Mouse (Mus musculus) cerebellum, postnatal 36 days (tissue): Measurements from ENCODE around the gene Pou6f2.

Source experiments
- DNase-seq, 2 experiments: peaks; one replicate each; pipeline ENCODE4 v3.0.0; 2021 to 2022; ENCODE audit warnings: mixed read lengths in 2 of 2

Pou6f2 gene

DNA sequence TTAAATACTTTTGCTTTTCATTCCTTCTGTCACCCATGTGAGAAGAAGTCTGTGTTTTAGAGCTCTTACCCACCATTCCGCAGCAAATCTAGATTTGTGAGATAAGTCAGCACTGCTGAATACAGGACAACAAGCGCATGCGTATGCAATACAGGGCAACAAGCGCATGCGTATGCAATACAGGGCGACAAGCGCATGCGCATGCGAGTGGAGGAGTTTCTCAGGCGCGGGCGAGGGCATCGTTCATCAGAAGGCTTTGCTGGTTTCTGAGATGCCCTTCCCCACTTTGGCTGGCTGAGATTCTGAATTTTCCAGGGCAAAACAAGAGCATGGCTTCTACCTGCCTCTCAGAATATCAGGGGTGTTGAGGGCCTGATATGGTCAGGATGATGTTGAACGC lies 186.2 kb downstream of the Pou6f2 start:
- DNase-seq: no peak

DNA sequence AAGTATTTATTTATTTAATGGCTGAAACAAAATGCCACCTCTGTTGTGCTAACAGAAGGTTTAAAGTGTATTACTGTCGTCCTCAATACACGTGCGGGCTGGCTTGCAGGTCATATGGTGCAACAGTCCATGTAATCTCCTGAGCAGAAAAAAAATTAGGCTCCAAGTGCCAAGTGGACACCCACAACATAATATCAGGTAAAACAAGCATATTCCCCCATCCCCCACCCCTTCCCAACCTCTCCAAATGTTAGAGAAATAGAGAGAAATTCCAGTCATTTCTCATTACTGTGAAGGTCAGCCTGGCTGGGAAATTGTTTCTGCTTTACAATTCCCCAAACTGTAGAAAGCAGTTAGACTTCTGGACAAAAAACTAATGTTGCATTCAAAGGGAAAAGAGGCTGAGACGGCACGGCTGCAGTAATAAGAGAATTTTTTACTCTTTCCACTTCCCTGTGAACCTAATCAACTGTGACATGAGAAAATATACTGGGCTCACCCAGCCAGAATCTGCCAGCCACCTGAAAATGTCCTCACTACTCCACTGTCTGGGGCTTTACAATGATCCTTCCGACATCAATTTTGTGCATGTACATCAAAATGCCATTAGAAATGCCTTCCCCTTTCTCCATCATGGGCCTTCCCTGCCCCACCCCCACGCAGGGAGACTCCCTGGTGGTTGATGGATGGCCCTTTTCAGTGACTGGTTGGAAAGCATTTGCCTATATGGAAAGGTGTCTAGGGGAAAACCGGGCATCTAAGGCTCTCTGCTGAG lies 192.8 kb downstream of the Pou6f2 start:
- DNase-seq: no peak

DNA sequence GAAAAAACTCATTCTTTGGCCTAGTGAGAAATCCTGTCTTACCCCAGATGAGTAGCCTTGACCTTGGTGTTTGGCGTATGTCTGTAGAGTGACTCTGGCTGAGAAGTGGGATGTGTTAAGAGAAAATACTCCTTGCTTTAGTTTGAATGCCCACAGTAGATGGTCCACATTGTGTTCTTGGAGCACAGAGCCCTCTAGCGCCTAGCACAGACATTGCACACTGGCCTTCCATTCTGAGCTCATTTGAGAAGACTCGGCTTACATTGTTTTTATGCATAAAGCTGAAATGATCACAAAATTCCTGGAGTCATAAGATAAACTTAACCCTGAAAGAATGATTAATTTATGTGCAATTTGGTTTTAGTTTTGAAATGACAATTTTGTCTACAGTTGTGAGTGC lies 223.5 kb downstream of the Pou6f2 start:
- peak in 1 of 2 experiments; percentile 11 for DNase-seq

DNA sequence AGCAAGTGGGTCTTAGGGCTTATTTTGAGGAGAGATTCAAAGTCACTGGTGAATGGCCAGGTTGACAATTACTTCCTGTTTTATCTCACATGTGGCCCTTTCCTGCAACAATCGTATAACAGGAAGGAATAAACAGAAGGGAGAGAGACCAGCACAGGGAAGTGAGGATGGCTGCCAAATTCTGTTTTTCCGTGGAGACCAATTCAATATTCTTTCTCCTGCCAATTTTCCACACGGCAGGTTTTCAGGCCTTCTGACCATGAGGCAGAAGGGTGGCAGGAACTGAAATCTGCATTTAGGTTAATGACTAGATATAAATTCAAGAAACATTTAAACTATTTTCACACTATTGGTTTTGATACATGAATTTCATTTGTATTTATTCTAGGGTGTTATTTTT lies 224.5 kb downstream of the Pou6f2 start:
- peak in 1 of 2 experiments; percentile 4 for DNase-seq

DNA sequence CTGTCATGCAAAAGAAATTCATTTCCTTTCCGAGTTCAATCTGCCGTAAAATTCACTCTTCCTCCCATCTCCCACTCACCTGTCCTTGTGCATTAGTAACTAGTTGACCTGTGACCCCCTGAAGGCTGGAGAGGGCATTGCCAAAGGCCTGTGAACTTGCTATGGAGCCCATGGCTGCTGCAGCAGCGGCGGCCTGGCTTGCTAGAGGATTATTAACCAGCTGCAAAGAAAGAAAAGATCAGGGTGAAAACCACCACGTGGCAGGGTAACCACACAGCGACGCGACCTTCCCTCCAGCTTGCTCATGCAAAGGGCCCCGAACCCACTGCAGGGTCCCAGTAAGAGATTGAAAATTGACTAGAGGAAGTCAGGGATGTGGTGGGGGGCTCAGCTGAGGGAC lies 225.2 kb downstream of the Pou6f2 start:
- no peak for DNase-seq

DNA sequence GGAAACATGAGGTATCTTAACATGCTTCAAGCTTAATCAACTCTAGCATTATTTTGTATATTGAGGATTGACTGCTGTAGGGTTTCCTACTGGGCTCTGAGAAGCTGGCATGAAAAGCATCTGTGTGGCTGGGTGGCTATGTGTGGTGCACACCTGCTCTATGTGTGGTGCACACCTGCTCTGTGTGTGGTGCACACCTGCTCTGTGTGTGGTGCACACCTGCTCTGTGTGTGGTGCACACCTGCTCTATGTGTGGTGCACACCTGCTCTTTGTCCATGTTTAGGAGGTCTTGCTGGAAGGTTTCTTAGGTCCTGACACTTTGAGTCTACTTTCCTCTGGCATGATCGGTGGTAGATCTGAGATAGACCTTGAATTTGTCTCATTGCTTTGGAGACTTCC lies 233.3 kb downstream of the Pou6f2 start:
- DNase-seq: no peak

DNA sequence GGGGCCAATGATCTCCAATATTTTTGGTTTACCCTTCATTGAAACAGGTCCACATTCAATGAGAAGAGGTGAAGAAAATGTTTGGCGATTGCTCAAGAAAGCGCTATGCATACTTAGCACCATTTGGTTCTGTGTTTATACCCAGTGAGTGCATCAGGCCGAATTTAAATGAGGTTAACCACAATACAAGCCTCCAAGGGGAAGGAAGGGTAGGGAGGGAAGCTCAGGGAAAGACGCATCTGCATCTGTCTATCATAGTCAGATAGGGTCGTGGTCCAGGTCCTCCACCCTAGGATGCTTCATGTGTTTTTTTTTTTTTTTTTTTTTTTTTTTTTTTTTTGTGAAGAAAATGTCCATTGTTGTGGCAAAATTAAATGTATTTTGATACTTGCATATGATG lies 236.9 kb downstream of the Pou6f2 start:
- DNase-seq: no peak

DNA sequence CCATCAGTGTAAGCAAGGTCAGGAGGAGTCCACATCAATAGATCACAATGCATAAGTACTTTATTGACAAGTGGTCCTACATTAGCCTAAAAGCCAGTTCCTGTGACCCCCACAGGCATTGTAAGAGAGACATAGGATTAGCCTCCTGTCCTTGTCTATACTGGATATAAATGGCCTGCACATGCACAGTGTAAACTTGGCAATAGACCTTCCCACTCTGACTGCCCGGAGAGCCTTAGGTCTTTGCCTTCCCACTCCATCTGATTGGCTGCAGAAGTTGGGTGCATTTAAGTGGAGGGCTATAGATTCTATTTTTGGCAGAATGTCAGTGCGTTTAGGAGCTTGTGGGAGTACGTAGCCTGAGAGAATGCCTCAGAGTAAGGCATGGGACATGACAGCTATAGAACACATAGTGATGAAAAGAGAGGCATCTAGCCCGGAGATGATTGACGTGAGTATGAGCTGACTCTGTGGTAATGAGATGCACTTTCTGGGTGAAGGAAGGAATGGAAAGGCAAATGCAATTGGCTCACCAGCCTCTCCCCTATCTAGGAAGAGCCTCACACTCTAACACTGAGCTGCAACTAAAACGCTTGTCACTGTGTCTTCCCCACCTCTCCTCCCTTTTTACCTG lies 243.4 kb downstream of the Pou6f2 start:
- DNase-seq: no peak

DNA sequence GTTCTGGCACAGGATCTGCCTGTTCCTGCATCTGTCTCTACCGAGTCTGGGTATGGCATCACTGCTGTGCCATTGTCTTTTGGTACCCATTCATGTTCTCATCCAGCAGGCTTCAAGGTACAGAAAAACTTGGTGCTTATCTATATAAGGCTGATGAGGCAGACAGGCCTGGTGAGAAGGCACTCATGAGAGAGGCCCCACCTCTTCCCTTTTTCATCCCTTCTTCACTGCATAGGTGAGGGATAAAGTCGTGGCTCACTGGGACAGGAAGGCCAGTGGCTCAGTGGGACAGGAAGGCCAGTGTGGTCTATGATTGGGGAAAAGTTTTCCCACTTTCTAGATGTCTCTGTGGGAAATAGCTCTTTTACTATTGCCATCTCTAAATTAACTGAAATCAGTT lies 263.8 kb downstream of the Pou6f2 start:
- no peak for DNase-seq

DNA sequence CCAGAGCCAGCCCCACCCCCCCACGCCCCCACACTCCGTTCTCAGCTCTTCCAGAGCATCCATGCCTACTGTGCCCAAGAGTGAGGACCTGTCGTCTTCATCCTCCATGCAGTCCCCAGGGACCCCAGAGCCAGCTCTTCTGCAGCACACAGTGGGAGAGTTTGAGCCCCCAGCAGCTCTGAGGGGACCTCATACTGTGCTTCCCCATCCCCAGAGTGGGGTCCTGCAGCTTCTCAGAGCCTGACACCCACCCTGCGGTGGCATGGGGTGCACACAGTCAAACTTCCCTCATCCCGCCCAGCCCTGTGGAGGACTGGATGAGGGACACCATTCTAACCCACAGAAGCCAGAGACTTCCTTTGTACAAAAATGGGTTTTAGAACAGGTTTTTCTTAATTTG lies 264.3 kb downstream of the Pou6f2 start:
- DNase-seq: no peak

DNA sequence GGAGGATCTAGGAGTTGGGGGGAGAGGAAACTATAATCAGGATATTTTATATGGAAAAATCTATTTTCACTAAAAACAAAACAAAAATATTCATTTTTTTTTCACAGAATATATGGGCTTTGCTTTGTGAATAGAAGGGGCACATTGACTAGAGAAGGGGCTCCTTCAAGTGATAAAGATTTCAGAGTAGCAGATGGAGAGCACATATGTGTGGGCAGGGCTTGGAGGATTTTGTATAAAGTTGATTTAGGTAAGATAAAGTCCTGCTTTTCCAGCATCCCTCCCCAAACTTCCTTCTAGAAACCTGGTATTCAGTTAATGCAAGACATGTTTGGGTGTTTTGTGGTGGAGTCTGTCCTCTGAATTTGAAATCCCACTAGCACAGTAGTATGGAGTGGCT lies 266.2 kb downstream of the Pou6f2 start:
- no peak for DNase-seq

DNA sequence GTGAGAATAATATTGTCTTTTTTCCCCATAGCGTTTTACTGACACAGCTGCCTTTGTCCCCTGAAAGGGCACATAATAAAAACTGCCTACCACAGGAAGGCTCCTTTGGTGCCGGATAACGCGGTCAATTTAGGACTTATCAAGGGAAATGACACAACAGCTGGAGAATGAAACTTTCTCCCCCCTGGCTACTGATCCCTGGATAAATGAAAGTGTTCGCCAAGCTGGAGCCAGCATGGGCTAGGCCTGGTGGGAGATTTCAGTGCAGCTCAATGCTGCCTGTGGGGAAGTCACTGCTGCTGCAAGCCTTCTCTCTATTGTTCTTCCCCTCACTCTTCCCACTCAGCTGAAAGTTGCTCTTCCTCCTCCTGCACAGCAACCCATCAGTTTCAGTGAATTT lies 267.8 kb downstream of the Pou6f2 start:
- no peak for DNase-seq

DNA sequence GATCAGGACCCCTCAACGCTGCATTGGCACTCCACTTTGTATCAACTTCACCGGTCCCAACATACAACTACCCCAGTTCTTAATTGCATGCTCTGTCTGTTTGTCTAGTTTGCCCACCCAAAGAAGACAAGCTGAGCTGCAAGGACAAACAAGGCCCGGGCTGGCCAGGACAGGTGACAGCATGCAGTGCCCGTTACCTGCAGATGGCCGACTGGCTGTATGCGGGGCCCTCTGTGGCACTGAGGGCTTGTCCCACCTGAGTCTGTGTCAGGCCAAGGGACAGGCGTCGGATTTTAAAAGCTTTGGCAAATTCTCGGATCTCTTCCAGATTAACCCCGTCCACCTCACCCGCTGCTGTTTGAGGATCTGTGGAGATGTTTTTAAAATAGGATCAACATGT lies 268.7 kb downstream of the Pou6f2 start:
- no peak for DNase-seq

DNA sequence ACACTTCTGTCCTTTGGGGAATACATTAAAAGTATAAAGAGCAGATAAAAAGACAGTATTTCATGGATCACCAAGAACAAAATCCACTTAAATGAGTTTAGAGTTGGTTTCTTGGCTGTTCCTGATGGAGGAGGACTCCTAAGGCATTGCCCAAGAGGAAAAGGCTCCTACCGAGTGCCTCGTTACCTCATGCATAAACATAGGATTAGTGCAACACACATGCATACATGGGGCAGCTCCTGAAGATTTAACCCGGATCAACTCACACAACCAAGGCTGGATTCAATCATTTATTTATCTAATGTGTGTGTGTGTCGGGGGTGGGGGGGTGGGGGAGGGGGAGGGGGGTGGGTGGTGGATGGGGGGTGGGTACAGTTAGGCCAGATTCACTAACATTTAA lies 269.4 kb downstream of the Pou6f2 start:
- no peak for DNase-seq

DNA sequence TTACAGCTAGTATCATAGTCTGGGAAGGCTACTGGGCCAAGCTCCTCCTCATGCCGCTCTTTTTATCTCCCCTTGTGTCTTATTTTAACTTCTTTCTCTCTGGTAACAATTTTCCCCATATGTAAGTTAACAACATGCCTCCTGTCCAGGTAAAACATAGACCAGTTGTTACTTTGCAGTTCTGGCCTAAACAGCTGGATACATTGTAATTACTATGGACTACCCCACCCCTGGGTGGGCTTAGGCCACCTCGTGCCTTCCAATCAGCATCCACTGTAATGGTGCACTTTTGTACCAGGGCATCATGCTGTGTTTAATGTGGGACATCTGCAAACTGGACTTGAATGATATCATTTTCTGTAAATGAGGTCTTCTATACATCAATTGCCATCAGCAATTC lies 271.4 kb downstream of the Pou6f2 start:
- DNase-seq: no peak

DNA sequence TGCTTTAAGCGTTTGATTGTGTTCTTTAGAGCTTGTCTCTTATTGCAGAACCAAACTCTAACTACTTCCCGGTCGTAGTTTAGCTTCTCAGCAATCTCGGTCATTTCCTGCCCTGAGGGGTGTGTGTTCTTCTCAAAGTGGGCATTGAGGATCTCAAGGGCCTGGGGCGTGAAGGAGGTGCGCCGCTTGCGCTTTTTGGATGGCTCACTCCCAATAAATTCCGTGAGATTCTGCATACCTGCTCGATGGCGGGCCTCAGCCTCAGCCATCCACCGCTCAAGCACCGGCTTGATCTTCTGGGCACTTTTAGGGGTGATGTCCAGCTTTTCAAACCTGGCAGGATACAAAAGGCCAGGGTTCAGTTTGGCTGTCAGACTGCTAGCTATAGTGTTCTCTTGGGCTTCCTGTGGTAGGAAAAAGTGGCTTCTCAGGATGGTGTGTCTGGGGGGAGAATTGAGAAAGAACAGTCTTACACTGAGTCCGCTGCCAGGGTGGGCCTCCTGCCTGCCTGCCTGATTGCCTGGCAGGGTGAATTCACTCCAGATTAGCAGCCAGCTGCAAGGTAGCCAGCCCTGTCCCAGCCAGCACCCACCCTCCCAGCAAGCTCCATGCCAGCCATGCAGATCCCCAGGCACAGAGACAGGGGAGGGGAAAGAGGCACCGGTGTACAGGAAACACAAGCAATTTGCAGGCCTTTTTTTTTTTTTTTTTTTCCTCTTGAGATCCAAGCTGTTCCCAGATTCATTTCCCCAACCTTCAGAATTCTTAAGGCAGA lies 272.1 kb downstream of the Pou6f2 start:
- DNase-seq: no peak

DNA sequence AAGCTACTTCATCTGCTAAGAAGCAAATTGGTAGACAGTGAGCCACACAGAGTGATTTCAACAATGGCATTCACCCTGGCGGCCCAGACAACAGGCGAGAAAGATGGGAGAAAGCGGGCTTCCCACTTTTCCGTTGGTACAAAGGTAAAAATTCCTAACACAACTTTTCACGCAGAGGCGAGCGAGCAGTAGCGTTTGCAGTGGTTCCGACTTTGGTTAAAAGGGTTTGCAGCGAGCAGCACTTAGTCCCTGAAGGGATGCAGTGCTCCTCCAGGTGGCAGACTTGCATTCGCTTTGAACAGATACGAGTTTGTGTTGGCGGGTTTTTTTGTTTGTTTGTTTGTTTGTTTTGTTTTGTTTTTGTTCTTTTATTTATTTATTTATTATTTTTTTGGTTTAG lies 273.1 kb downstream of the Pou6f2 start:
- DNase-seq: peak; percentile 33 to 44

DNA sequence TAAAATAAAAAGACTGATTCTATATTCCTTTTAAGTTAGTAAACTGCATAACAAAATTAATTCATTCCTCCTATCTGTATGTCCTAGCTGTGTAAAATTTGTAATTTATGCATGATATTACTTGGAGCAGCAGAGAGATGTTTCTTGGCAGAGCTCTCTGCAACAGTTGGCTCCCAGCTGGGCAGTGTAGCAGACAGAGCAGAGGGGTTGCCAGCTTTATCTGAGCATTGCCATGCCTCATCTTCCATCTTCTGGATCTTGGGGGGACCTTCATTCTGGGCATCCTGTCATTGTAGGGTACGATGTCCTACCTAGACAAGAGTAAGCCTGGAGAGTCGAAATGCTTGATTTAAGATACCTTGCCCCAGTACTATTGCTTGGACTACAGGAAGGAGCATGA lies 277.1 kb downstream of the Pou6f2 start:
- no peak for DNase-seq

DNA sequence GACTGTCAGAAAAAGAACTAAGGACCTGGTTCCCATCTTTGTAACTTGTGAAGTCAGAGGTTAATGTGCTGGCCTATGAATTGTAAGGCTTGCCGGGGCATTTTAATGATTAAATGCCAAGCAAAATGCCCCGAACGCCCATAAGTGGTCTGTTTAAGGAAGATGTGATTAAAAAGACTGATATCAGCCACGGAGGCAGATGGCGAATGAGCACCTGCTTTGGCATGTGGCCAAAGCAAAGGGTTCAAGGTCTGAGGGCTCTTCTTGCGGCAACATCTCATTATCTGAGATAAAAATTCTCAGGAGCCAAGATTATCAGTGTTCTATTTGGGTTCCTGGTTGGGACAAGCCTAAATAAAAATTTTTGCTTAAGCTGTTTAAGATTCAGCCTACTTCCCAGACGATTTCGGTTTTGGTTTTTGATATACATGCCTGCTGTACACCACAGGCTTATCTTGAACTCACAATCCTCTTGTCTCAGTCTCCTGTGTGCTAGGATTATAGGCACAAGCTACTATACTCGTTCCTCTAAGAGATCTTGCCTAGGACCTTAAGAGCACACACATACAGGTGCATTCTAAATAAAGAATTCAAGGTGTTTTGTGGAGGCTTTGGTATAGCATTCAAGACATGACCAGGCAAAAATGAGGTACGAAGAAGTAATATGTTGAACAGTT lies 315.9 kb downstream of the Pou6f2 start:
- no peak for DNase-seq
